Mouse (Mus musculus) kidney, adult 2 months (tissue): Measurements from ENCODE around the gene Cdc14b. TPM values are rescaled to one million over a fixed set of nuclear protein-coding genes. Genes with fewer than 3 reads are reported as not detected.

ENCODE experiments used
- DNase-seq: peaks from one replicate; pipeline ENCODE4 v3.0.0; 2021
- H3K27ac ChIP-seq: fragments of 200-500 bp; 2 replicates; pipeline ENCODE4 v1.5.1; 2012; ENCODE audit warnings: low read depth, low read length, control low read depth, inconsistent platforms; ENCODE audit not compliant: insufficient read depth
- H3K27me3 ChIP-seq: fragments of 200-500 bp; replicated peaks from 2 replicates; pipeline ENCODE4 v1.6.1; 2012; ENCODE audit warnings: mild to moderate bottlenecking, moderate library complexity, low read length, inconsistent platforms; ENCODE audit not compliant: control insufficient read depth, insufficient read depth
- H3K36me3 ChIP-seq: fragments of 200-500 bp; 2 replicates; pipeline ENCODE4 v1.6.1; 2012; ENCODE audit warnings: mild to moderate bottlenecking, moderate library complexity, low read length, inconsistent platforms; ENCODE audit not compliant: control insufficient read depth, insufficient read depth
- H3K4me1 ChIP-seq: fragments of 200-500 bp; 2 replicates; pipeline ENCODE4 v1.6.1; 2011; ENCODE audit warnings: low read length; ENCODE audit not compliant: control insufficient read depth, insufficient read depth
- H3K4me3 ChIP-seq: fragments of 200-500 bp; 2 replicates; pipeline ENCODE4 v1.5.1; 2011; ENCODE audit warnings: mild to moderate bottlenecking, low read depth, low read length, control low read depth; ENCODE audit not compliant: insufficient read depth
- CTCF ChIP-seq: fragments of 200-500 bp; conservative IDR thresholded peaks from 2 replicates; pipeline ENCODE4 v1.5.1; 2011; ENCODE audit warnings: low read depth, mild to moderate bottlenecking, control low read depth, low read length, moderate library complexity, mixed read lengths; ENCODE audit not compliant: insufficient read depth, insufficient read length
- POLR2A ChIP-seq: fragments of 200-500 bp; IDR thresholded peaks from one replicate; pipeline ENCODE4 v1.6.1; 2011; ENCODE audit warnings: low read depth, low read length, control low read depth
- WGBS: fragments of 180-500 bp; shearing (Covaris S2); methylation state at CpG from one replicate; pipeline ENCODE4 v1.1.7; 2018; 5-methylcytosine and 5-hydroxymethylcytosine counted together
- polyA plus RNA-seq: library from polyadenylated mRNA; depleted of rRNA; stranded (reverse); fragments of >200 nt; gene quantifications from 2 replicates; pipeline ENCODE4 v1.2.3, GENCODE M21; 2012

Cdc14b gene
- polyA plus RNA-seq, 1 experiment: 7.7 TPM

- Histone ChIP-seq H3K27me3 (no peaks in the 10 kb centered on the region), H3K4me1 (peaks cover 7% of the 10 kb centered on the region; the same call in 1 of the 2 replicates), H3K4me3 (no peak overlapping the region), H3K36me3 (no peaks in the 10 kb centered on the region), H3K27ac (no peak overlapping the region)
- DNase-seq: no peak
- TF ChIP-seq CTCF (no peak), POLR2A (no peak)
These were observed 118.1 kb downstream of the Cdc14b start for GRCm38 (mm10) chr13:64156966-64157365.

- DNase-seq: peak; percentile 87
- Histone ChIP-seq H3K4me3 (no peak overlapping the region), H3K27ac (peak overlapping the region; percentile 62), H3K27me3 (no peaks in the 10 kb centered on the region), H3K4me1 (peaks cover 7% of the 10 kb centered on the region; the same call in 1 of the 2 replicates), H3K36me3 (no peaks in the 10 kb centered on the region)
- 29% methylated on average over 1 of the region's 1 CpGs for WGBS
- TF ChIP-seq CTCF (no peak), POLR2A (no peak)
These were observed 119.9 kb downstream of the Cdc14b start for GRCm38 (mm10) chr13:64155171-64155571.

GRCm38 (mm10) chr13:64154651-64155050, 120.4 kb downstream of the Cdc14b start:
- Histone ChIP-seq H3K27me3 (no peaks in the 10 kb centered on the region), H3K36me3 (no peaks in the 10 kb centered on the region), H3K4me3 (no peak overlapping the region), H3K4me1 (peaks cover 7% of the 10 kb centered on the region; the same call in 1 of the 2 replicates), H3K27ac (0 out of 2 replicates have a peak overlapping the region, but pooled peaks have one; percentile 18)
- TF ChIP-seq CTCF: no peak
- TF ChIP-seq POLR2A: no peak
- WGBS: 45% methylated on average over 2 of the region's 2 CpGs
- DNase-seq: peak; percentile 10

GRCm38 (mm10) chr13:64153751-64154267, 121.3 kb downstream of the Cdc14b start:
- H3K4me1 ChIP-seq: peaks cover 7% of the 10 kb centered on the region; the same call in 1 of the 2 replicates
- under 1% methylated on average over 18 of the region's 18 CpGs for WGBS
- no peaks in the 10 kb centered on the region for H3K36me3 ChIP-seq
- peak overlapping the region; percentile 72 for H3K27ac ChIP-seq
- peak; percentile 94 for DNase-seq
- TF ChIP-seq CTCF (no peak), POLR2A (no peak)
- peak overlapping the region; percentile 31 for H3K4me3 ChIP-seq
- H3K27me3 ChIP-seq: no peaks in the 10 kb centered on the region

- TF ChIP-seq CTCF: no peak
- TF ChIP-seq POLR2A: no peak
- WGBS: under 1% methylated on average over 56 of the region's 56 CpGs
- Histone ChIP-seq H3K4me3 (peak within 1 kb of the TSS; percentile 77), H3K27ac (peak within 1 kb of the TSS; percentile 72), H3K27me3 (no peaks in the 10 kb centered on the region), H3K36me3 (no peaks in the 10 kb centered on the region), H3K4me1 (peaks cover 7% of the 10 kb centered on the region; the same call in 1 of the 2 replicates)
- peak; percentile 100 for DNase-seq
These were observed 121.9 kb downstream of the Cdc14b start, which contains the start of gene Zfp367 for GRCm38 (mm10) chr13:64153083-64153682. Gene Zfp367 (minus strand): TSS chr13:64153202.

GRCm38 (mm10) chr13:64152671-64153082, 122.4 kb downstream of the Cdc14b start:
- DNase-seq: no peak
- Histone ChIP-seq H3K27me3 (no peaks in the 10 kb centered on the region), H3K27ac (peak overlapping the region; percentile 6; the same call in 1 of the 2 replicates), H3K36me3 (no peaks in the 10 kb centered on the region), H3K4me1 (peaks cover 7% of the 10 kb centered on the region; the same call in 1 of the 2 replicates), H3K4me3 (peak overlapping the region; percentile 77)
- WGBS: under 1% methylated on average over 61 of the region's 61 CpGs
- TF ChIP-seq POLR2A: no peak
- TF ChIP-seq CTCF: no peak

- H3K4me3 ChIP-seq: peak overlapping the region; percentile 77
- WGBS: under 1% methylated on average over 42 of the region's 42 CpGs
- H3K36me3 ChIP-seq: no peaks in the 10 kb centered on the region
- DNase-seq: peak; percentile 92
- H3K4me1 ChIP-seq: peaks cover 7% of the 10 kb centered on the region; the same call in 1 of the 2 replicates
- H3K27ac ChIP-seq: peak overlapping the region; percentile 14; the same call in 1 of the 2 replicates
- H3K27me3 ChIP-seq: no peaks in the 10 kb centered on the region
- TF ChIP-seq CTCF (no peak), POLR2A (peak; percentile 75)
These were observed 122.8 kb downstream of the Cdc14b start for GRCm38 (mm10) chr13:64152241-64152669.
